Mouse (Mus musculus) ovary, adult 18-20 months (tissue): ENCODE results near the gene Shc2.

Experiments
- DNase-seq: peaks from one replicate; pipeline ENCODE4 v3.0.0; 2022; ENCODE audit warnings: low spot score, mixed read lengths

Gene Shc2

DNA sequence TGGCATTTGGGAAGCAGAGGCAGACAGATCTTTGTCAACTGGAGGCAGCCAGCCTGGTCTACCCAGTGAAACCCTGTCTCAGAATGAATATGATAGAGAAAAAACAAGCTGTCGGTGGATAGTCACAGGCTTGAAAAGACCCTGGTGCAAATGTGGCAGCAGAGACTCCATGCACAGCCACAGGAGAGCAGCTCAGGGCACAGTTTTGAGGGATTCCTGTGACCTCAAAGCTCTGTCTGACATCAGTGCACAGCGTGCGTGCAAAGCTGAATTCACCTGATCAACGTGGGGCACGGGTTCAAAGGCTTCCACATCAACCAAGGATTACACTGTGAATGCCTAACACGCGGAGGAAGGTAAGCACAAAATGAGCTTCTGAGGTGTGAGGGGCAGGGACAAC, 57.4 kb downstream of the Shc2 start:
- DNase-seq, result no peak

DNA sequence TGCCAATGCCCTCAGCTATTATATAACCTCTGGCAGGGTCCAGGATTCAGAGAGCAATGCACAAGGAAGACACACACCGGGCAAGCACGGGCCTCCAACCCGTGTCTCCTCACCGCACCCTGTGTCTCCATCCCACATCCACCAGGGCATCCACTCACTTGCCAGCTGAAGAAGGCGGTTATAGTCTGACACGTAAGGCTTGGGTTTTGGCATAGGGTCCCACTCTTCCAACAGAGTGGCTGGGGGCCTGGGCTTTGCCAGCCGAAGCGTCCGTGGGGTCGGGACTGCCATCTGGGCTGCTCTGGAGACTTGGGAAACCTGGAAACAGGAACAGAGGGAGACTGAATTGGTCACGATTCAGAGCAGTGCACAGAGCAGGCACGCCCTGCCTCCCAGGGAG, 57.9 kb downstream of the Shc2 start:
- no peak for DNase-seq

DNA sequence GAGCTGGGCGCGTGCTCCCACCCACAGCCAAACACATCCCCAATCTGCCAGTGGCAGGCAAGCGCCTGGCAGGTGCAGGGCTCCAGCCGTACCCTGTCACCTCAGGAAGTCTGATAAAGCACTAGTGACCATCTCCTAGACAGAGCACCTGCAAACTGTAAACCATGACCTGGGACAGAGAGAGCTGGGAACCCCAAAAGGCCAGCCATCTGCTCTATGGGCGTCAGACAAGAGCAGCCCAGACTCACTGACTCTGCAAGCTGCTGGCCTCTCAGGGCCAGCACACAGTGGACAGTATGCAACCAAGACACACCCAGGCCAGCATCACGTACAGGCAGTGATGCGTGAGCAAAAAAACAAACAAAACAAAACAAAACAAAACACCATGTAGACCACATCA, 58.8 kb downstream of the Shc2 start:
- no peak for DNase-seq

DNA sequence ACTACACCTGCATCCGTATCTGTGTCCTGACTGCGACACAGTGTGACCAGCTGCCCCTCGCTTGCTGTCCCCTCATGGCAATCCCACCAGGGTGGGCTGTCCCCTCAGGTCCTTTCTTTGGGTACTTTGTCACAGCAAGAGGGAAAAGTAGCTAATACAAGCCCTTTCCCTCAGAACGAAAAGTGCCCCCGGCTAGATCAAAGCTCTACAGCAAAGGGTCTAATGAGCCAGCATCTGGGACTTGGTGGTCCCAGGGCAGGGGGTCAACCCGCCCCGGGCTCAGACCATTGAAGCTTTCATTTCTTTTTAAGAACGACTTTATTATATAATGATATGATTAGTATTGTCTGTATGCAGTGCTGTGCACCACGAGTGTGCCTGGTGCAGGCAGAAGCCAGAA, 59.4 kb downstream of the Shc2 start:
- no peak for DNase-seq

GRCm38 (mm10) chr10:79577376-79577775, 60.3 kb downstream of the Shc2 start:
- DNase-seq, result no peak

GRCm38 (mm10) chr10:79575754-79576153, 62.0 kb downstream of the Shc2 start:
- DNase-seq, result no peak

GRCm38 (mm10) chr10:79574796-79575195, 62.9 kb downstream of the Shc2 start:
- DNase-seq, result no peak

- no peak for DNase-seq
Measured at GRCm38 (mm10) chr10:79574350-79574749, 63.4 kb downstream of the Shc2 start.

DNA sequence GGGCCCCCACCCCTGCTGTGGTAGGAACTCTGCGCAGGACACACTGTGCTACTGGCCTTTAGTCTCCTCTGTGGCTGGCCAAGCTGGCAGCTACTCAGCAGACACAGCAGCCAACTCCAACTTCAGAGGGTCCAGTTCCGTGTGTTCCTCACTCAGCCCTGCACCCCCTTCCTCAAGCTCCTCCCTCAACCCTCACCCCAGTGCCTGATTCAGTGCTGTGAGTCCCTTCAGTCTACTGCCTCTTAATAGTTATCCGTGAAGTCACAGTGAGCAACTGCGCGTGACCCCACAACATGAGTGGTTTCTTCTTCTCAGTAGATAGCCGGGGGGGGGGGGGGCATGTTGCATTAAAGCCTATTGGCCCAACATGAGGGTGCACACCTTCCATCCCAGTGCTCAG, 64.1 kb downstream of the Shc2 start:
- no peak for DNase-seq

GRCm38 (mm10) chr10:79571314-79571713, 66.4 kb downstream of the Shc2 start:
- DNase-seq, result no peak

- no peak for DNase-seq
Measured at GRCm38 (mm10) chr10:79569921-79570320, 67.8 kb downstream of the Shc2 start.
